Mouse (Mus musculus): ENCODE results near the gene Arpc1a.

DNA sequence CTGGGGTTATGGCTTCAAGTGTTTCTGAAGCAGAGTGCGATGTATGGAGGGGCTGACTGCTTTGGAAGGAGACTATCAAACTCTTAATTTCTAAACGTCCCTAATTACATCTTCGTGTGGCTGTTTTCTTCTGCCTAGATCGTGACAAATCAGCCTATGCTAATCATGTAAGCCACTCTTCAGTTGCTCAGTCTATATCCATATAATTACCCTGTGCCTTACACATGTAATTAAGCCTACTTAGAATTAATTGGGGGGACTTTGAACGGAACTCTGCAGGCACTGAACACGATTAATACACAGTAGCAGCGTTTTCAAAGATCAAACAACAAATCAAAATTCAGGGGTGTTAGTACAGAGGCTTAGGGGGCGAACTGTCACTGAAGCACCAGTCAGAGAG, 25.7 kb upstream of the Arpc1a start:
- TF ChIP-seq POLR2A (IDR thresholded peaks at IDR 0.05; ENCODE audit: borderline replicate concordance, insufficient read depth, low read length), result no peak
- TF ChIP-seq CTCF (IDR thresholded peaks at IDR 0.05; ENCODE audit: borderline replicate concordance, insufficient read depth, low read depth, low read length), result no peak

Measured in cerebellum, adult 2 months (tissue).